Mouse (Mus musculus) monocyte, adult 5-6 weeks (primary cell): Measurements from ENCODE around the gene 2010300C02Rik. TPM values are rescaled to one million over a fixed set of nuclear protein-coding genes. Genes with fewer than 3 reads are reported as not detected.

Experiments
- ATAC-seq: fragments of 153-309, 156-312 bp; replicated peaks from 2 replicates; pipeline ENCODE4 v1.8.0; 2017; ENCODE audit warnings: mild to moderate bottlenecking; ENCODE audit not compliant: low TSS enrichment, insufficient number of reproducible peaks, severe bottlenecking, poor library complexity, low FRiP score
- total RNA-seq: library from RNA; stranded (forward); fragments of 200-1000, 200-491, 200-594 nt; gene quantifications from 3 replicates; pipeline ENCODE4 v1.2.3, GENCODE M21; 2017

Gene 2010300C02Rik
- total RNA-seq, 1 experiment from 2014 or later, result not detected

GRCm38 (mm10) chr1:37636824-37637223 is 83.1 kb downstream of the 2010300C02Rik start:
- ATAC-seq, result no peak

- no peak for ATAC-seq
These were observed 83.7 kb downstream of the 2010300C02Rik start for GRCm38 (mm10) chr1:37636169-37636568.

- ATAC-seq, result no peak
These were observed 84.2 kb downstream of the 2010300C02Rik start for GRCm38 (mm10) chr1:37635716-37636115.

- ATAC-seq, result 0 out of 2 replicates have a peak, but pooled peaks have one; percentile 34
These were observed 85.2 kb downstream of the 2010300C02Rik start for GRCm38 (mm10) chr1:37634658-37635057.

- ATAC-seq, result no peak
These were observed 86.4 kb downstream of the 2010300C02Rik start for GRCm38 (mm10) chr1:37633516-37633915.

- no peak for ATAC-seq
These were observed 87.5 kb downstream of the 2010300C02Rik start for GRCm38 (mm10) chr1:37632425-37632824.

- no peak for ATAC-seq
These were observed 88.4 kb downstream of the 2010300C02Rik start for GRCm38 (mm10) chr1:37631456-37631855.

- ATAC-seq, result no peak
These were observed 89.3 kb downstream of the 2010300C02Rik start for GRCm38 (mm10) chr1:37630412-37631210.

GRCm38 (mm10) chr1:37629876-37630275 is 90.0 kb downstream of the 2010300C02Rik start:
- no peak for ATAC-seq

- no peak for ATAC-seq
These were observed 91.1 kb downstream of the 2010300C02Rik start for GRCm38 (mm10) chr1:37628749-37629148.

- ATAC-seq, result no peak
These were observed 95.7 kb downstream of the 2010300C02Rik start for GRCm38 (mm10) chr1:37624185-37624584.

- ATAC-seq, result no peak
These were observed 97.8 kb downstream of the 2010300C02Rik start for GRCm38 (mm10) chr1:37622049-37622448.

GRCm38 (mm10) chr1:37619542-37619941 is 100.3 kb downstream of the 2010300C02Rik start:
- ATAC-seq, result no peak

- no peak for ATAC-seq
These were observed 102.8 kb downstream of the 2010300C02Rik start for GRCm38 (mm10) chr1:37617047-37617446.

- no peak for ATAC-seq
These were observed 103.3 kb downstream of the 2010300C02Rik start for GRCm38 (mm10) chr1:37616569-37616968.

GRCm38 (mm10) chr1:37615290-37616040 is 104.4 kb downstream of the 2010300C02Rik start:
- no peak for ATAC-seq

GRCm38 (mm10) chr1:37614836-37615235 is 105.0 kb downstream of the 2010300C02Rik start:
- no peak for ATAC-seq

GRCm38 (mm10) chr1:37614130-37614529 is 105.8 kb downstream of the 2010300C02Rik start:
- no peak for ATAC-seq

- no peak for ATAC-seq
These were observed 108.9 kb downstream of the 2010300C02Rik start for GRCm38 (mm10) chr1:37611032-37611431.

- ATAC-seq, result no peak
These were observed 109.6 kb downstream of the 2010300C02Rik start for GRCm38 (mm10) chr1:37610242-37610641.
